ENCODE assay signal across 9 mouse cellular contexts in the genomic region with DNA sequence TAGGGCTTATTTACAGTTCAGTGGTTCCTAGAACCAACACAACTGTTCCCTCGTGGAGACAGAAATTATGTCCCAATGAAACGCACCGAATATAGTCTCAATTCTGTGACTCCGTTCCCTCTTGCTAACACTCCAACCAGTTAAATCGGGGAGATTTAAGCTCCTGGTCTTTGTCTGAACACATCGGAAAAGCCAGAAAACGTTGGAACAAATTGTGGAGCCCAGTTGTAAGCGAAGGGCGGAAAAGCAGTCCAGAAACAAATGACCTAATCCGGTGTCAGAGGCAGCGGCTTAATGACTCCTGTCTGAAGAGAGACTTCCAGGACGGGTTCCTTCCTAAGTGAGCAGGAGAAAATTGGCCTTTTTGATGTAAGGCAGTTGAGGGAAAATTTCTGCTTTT.
DNase-seq lines count a peak whose midpoint lies in the region; ATAC-seq and TF ChIP-seq lines count a peak whose summit lies in the region.
"Had no signal": no experiment of that assay in that cellular context is flagged by ENCODE, and none has a peak within 500 bp of the region (broad histone marks: within the 10 kb centered on the region; RNA-seq: fewer than 3 reads in every experiment).

No protein-coding gene starts in this region.

- no peaks in the 10 kb centered on the region for H3K79me2 ChIP-seq in heart, adult 2 months (replicated peaks; ENCODE audit: control insufficient read depth, insufficient read depth, low read length)

- H3K27ac ChIP-seq in heart, adult 2 months = peak overlapping the region; percentile 67
- no peak overlapping the region for H3K27ac ChIP-seq in hindbrain, embryonic 11.5 days (ENCODE audit: low read depth, low read length)
- H3K27ac ChIP-seq in liver, embryonic 13.5 days = no peak overlapping the region

- TF ChIP-seq POLR2A in heart, adult 2 months (IDR thresholded peaks at IDR 0.05; ENCODE audit: insufficient read depth, low read depth, low read length) = no peak

- peak overlapping the region; percentile 35 for H3K4me2 ChIP-seq in hindbrain, embryonic 11.5 days (replicated peaks; ENCODE audit: low read depth, low read length)
- peak overlapping the region; percentile 51 for H3K4me2 ChIP-seq in liver, embryonic 13.5 days

- no peaks in the 10 kb centered on the region; the same call in none of the 2 replicates for H3K36me3 ChIP-seq in heart, adult 2 months (ENCODE audit: control insufficient read depth, insufficient read depth, low read length)
- H3K36me3 ChIP-seq in hindbrain, embryonic 11.5 days (ENCODE audit: control insufficient read depth, insufficient read depth, low read length) = no peaks in the 10 kb centered on the region
- no peaks in the 10 kb centered on the region for H3K36me3 ChIP-seq in liver, embryonic 13.5 days

- peaks cover 7% of the 10 kb centered on the region for H3K4me1 ChIP-seq in heart, adult 2 months (ENCODE audit: control insufficient read depth, insufficient read depth, low read length)
- peaks cover 2% of the 10 kb centered on the region for H3K4me1 ChIP-seq in hindbrain, embryonic 11.5 days (replicated peaks; ENCODE audit: control insufficient read depth, insufficient read depth, low read length)
- H3K4me1 ChIP-seq in liver, embryonic 13.5 days (replicated peaks) = peaks cover 13% of the 10 kb centered on the region; the same call in 1 of the 2 replicates

- no peaks in the 10 kb centered on the region for H3K9me3 ChIP-seq in hindbrain, embryonic 11.5 days (ENCODE audit: control insufficient read depth, low read length)
- H3K9me3 ChIP-seq in liver, embryonic 13.5 days (replicated peaks) = 0 out of 2 replicates have a peak, but pooled peaks cover 4% of the 10 kb centered on the region

- WGBS in heart, adult 2 months = 24% methylated on average over 12 of the region's 12 CpGs
- 20% methylated on average over 12 of the region's 12 CpGs for whole genome bisulfite sequencing in hindbrain, embryonic 11.5 days
- WGBS in liver, embryonic 13.5 days (ENCODE audit: insufficient replicate concordance) = 26% methylated on average over 12 of the region's 12 CpGs

- no peak for ATAC-seq in hindbrain, embryonic 11.5 days (ENCODE audit: low FRiP score)
- no peak for ATAC-seq in liver, embryonic 13.5 days (ENCODE audit: low read depth)

- no peaks in the 10 kb centered on the region for H3K27me3 ChIP-seq in heart, adult 2 months (ENCODE audit: control insufficient read depth, insufficient read depth, low read length)
- no peaks in the 10 kb centered on the region for H3K27me3 ChIP-seq in hindbrain, embryonic 11.5 days (ENCODE audit: control insufficient read depth, insufficient read depth, low read length)
- no peaks in the 10 kb centered on the region; the same call in 1 of the 2 replicates for H3K27me3 ChIP-seq in liver, embryonic 13.5 days

- peak overlapping the region; percentile 65 for H3K9ac ChIP-seq in heart, adult 2 months (ENCODE audit: low read depth, low read length)
- peak overlapping the region; percentile 34; the same call in 1 of the 2 replicates for H3K9ac ChIP-seq in hindbrain, embryonic 11.5 days (ENCODE audit: low read depth, low read length)
- no peak overlapping the region; the same call in 1 of the 2 replicates for H3K9ac ChIP-seq in liver, embryonic 13.5 days

- DNase-seq in heart, adult 2 months = peak in 1 of 2 experiments; percentile 35
- no peak for DNase-seq in heart, adult 11 months
- no peak for DNase-seq in hindbrain, embryonic 11.5 days (ENCODE audit: low spot score)
- DNase-seq in liver, embryonic 13.5 days = no peak
- peak; percentile 32 for DNase-seq in retina, embryonic 14.5 days (ENCODE audit: low spot score)
- no peak for DNase-seq in cerebellum, postnatal 25 days
- no peak for DNase-seq in left cerebral cortex, adult 18-20 months (ENCODE audit: low spot score in 2 of 2)
- DNase-seq in B cell, adult 2 months = no peak

- TF ChIP-seq CTCF in heart, adult 2 months (IDR thresholded peaks at IDR 0.05) = no peak

- peak overlapping the region; percentile 20 for H3K4me3 ChIP-seq in heart, adult 2 months
- H3K4me3 ChIP-seq in hindbrain, embryonic 11.5 days (ENCODE audit: low read depth, low read length) = peak overlapping the region; percentile 8; the same call in 1 of the 2 replicates
- H3K4me3 ChIP-seq in liver, embryonic 13.5 days (replicated peaks) = peak overlapping the region; percentile 25; the same call in 1 of the 2 replicates
- H3K4me3 ChIP-seq: myocyte had no signal

- intact Hi-C loops in heart, adult 2 months (cut with DNase I) = loop anchor here (5.0 kb wide), 3 partner anchors 45 to 75 kb away; no protein-coding TSS in a partner anchor

- no peak for TF ChIP-seq EP300 in heart, adult 2 months (IDR thresholded peaks at IDR 0.05; ENCODE audit: insufficient read depth, low read depth, low read length)
